Mouse (Mus musculus): ENCODE data around the gene Diaph2.
A peak's percentile ranks its signal among the peaks of the same experiment; 100 is the strongest.
"Not testable (repeated sequence)": the region's sequence is repeated elsewhere in the genome, so short reads cannot be mapped to it uniquely, and the experiment has no call there.

Gene Diaph2

GRCm38 (mm10) chrX:129831903-129832302, 82.4 kb downstream of the Diaph2 start:
- no peak for DNase-seq (ENCODE audit: low spot score in 2 of 2)

GRCm38 (mm10) chrX:129833887-129834286, 84.3 kb downstream of the Diaph2 start:
- no peak for DNase-seq (ENCODE audit: low spot score in 2 of 2)

- DNase-seq (ENCODE audit: low spot score in 2 of 2): no peak
Observed at GRCm38 (mm10) chrX:129884465-129884864, 134.9 kb downstream of the Diaph2 start.

- no peak for DNase-seq (ENCODE audit: low spot score in 2 of 2)
Observed at GRCm38 (mm10) chrX:129925806-129926205, 176.3 kb downstream of the Diaph2 start.

GRCm38 (mm10) chrX:129974816-129975215, 225.3 kb downstream of the Diaph2 start:
- no peak for DNase-seq (ENCODE audit: low spot score in 2 of 2)

- no peak for DNase-seq (ENCODE audit: low spot score in 2 of 2)
Observed at GRCm38 (mm10) chrX:130008210-130008609, 258.7 kb downstream of the Diaph2 start.

- DNase-seq (ENCODE audit: low spot score in 2 of 2): no peak
Observed at GRCm38 (mm10) chrX:130019735-130020134, 270.2 kb downstream of the Diaph2 start.

- DNase-seq (ENCODE audit: low spot score in 2 of 2): no peak
Observed at GRCm38 (mm10) chrX:130044525-130044924, 295.0 kb downstream of the Diaph2 start.

GRCm38 (mm10) chrX:130149216-130149615, 399.7 kb downstream of the Diaph2 start:
- DNase-seq (ENCODE audit: low spot score in 2 of 2): no peak

- DNase-seq (ENCODE audit: low spot score in 2 of 2): no peak
Observed at GRCm38 (mm10) chrX:130152164-130152563, 402.6 kb downstream of the Diaph2 start.

- DNase-seq (ENCODE audit: low spot score in 2 of 2): no peak
Observed at GRCm38 (mm10) chrX:130173126-130173525, 423.6 kb downstream of the Diaph2 start.

GRCm38 (mm10) chrX:130187891-130188290, 438.3 kb downstream of the Diaph2 start:
- DNase-seq (ENCODE audit: low spot score in 2 of 2): no peak

GRCm38 (mm10) chrX:130188449-130188848, 438.9 kb downstream of the Diaph2 start:
- DNase-seq (ENCODE audit: low spot score in 2 of 2): no peak

- no peak for DNase-seq (ENCODE audit: low spot score in 2 of 2)
Observed at GRCm38 (mm10) chrX:130189250-130189649, 439.7 kb downstream of the Diaph2 start.

GRCm38 (mm10) chrX:130197412-130197811, 447.9 kb downstream of the Diaph2 start:
- DNase-seq (ENCODE audit: low spot score in 2 of 2): not testable (repeated sequence)

GRCm38 (mm10) chrX:130205243-130205642, 455.7 kb downstream of the Diaph2 start:
- no peak for DNase-seq (ENCODE audit: low spot score in 2 of 2)

- no peak for DNase-seq (ENCODE audit: low spot score in 2 of 2)
Observed at GRCm38 (mm10) chrX:130212227-130212626, 462.7 kb downstream of the Diaph2 start.

GRCm38 (mm10) chrX:130212759-130213158, 463.2 kb downstream of the Diaph2 start:
- no peak for DNase-seq (ENCODE audit: low spot score in 2 of 2)

- DNase-seq (ENCODE audit: low spot score in 2 of 2): no peak
Observed at GRCm38 (mm10) chrX:130230045-130230444, 480.5 kb downstream of the Diaph2 start.

- DNase-seq (ENCODE audit: low spot score in 2 of 2): no peak
Observed at GRCm38 (mm10) chrX:130235167-130235566, 485.6 kb downstream of the Diaph2 start.

- DNase-seq (ENCODE audit: low spot score in 2 of 2): no peak
Observed at GRCm38 (mm10) chrX:130246652-130247051, 497.1 kb downstream of the Diaph2 start.

- peak in 1 of 2 experiments; percentile 7 for DNase-seq (ENCODE audit: low spot score in 2 of 2)
Observed at GRCm38 (mm10) chrX:130253664-130254063, 504.1 kb downstream of the Diaph2 start.

- DNase-seq (ENCODE audit: low spot score in 2 of 2): no peak
Observed at GRCm38 (mm10) chrX:130265707-130266106, 516.2 kb downstream of the Diaph2 start.

GRCm38 (mm10) chrX:130279144-130279543, 529.6 kb downstream of the Diaph2 start:
- DNase-seq (ENCODE audit: low spot score in 2 of 2): no peak
